7 mouse cellular contexts compared by ENCODE assay signal in the genomic region with DNA sequence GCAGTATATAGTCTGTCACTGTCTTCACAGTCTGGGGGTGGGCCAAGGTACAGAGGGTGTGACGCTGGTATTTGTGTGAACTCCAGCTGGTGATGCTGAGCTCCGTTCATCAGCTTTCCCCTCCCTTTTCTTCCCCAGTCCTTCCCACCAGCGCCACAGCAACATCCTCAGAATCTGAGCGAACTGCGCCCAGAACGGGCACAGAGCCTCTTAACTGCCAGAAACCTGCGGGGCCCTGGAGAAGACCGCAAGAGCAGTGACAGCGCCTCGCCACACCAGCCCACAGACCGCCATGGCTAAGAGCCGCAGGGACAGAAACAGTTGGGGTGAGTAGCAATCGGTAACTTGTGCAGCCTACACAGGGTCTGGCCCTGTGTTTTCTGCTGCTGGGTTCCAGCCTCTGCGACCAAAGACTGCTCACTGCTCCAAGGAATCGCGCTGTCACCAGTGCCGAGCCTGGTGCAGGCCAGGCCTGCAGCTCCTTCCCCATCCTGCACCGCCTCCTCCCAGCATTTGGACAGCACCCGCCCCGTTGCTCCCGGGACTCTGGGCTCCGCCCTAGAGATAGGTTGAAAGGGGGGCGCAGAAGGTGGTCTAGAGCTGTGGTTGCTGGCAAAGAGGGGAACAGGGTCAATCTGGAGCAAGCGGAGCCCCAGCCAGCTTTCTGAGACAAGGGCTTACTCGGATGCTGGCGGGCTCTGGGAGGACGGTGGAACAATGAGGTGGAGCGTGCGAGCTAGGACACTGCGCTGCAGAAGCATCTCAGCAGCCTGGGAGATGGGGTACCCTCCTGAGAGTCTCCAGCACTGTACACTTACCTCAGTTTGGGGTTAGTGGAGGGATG. TPM values are rescaled to one million over a fixed set of nuclear protein-coding genes. Genes with fewer than 3 reads are reported as not detected.
DNase-seq lines count a peak whose midpoint lies in the region; ATAC-seq and TF ChIP-seq lines count a peak whose summit lies in the region.

No protein-coding gene starts in this region.

- peaks cover 25% of the 10 kb centered on the region for H3K27me3 ChIP-seq in G1E (ENCODE audit: insufficient read depth, low read length)
- H3K27me3 ChIP-seq in embryonic facial prominence, embryonic 11.5 days (ENCODE audit: control insufficient read depth, insufficient read depth, low read length), result no peaks in the 10 kb centered on the region
- no peaks in the 10 kb centered on the region for H3K27me3 ChIP-seq in midbrain, embryonic 16.5 days (ENCODE audit: control insufficient read depth, insufficient read depth, low read depth, low read length)

- no peak for ATAC-seq in G1E (ENCODE audit: extremely low read depth, insufficient number of reproducible peaks, low FRiP score, poor library complexity, severe bottlenecking)
- ATAC-seq in embryonic facial prominence, embryonic 11.5 days (replicated peaks; ENCODE audit: insufficient number of reproducible peaks, low FRiP score, low TSS enrichment, low read depth), result peak; percentile 87
- peak; percentile 68 to 74 for ATAC-seq in hematopoietic stem cell, adult 5-6 weeks (replicated peaks in 1 of 2; ENCODE audit: insufficient read depth in 1 of 2, low FRiP score in 2 of 2, low TSS enrichment in 1 of 2, low read depth in 1 of 2, poor library complexity in 2 of 2, severe bottlenecking in 2 of 2)
- peak; percentile 92 for ATAC-seq in midbrain, embryonic 16.5 days

- no peaks in the 10 kb centered on the region for H3K36me3 ChIP-seq in G1E (replicated peaks)
- no peaks in the 10 kb centered on the region for H3K36me3 ChIP-seq in embryonic facial prominence, embryonic 11.5 days (replicated peaks; ENCODE audit: control insufficient read depth, insufficient read depth, low read depth, low read length)
- H3K36me3 ChIP-seq in midbrain, embryonic 16.5 days (ENCODE audit: control insufficient read depth, insufficient read depth, low read length), result no peaks in the 10 kb centered on the region

- no peak for TF ChIP-seq CTCF in G1E (IDR thresholded peaks at IDR 0.05; ENCODE audit: low read depth, low read length)

- no peak overlapping the region for H3K4me3 ChIP-seq in G1E (ENCODE audit: low read depth, low read length)
- H3K4me3 ChIP-seq in embryonic facial prominence, embryonic 11.5 days (ENCODE audit: low read depth, low read length), result peak overlapping the region; percentile 25
- H3K4me3 ChIP-seq in midbrain, embryonic 16.5 days (ENCODE audit: low read depth, low read length), result peak overlapping the region; percentile 68

- H3K9ac ChIP-seq in embryonic facial prominence, embryonic 11.5 days (replicated peaks; ENCODE audit: low read length), result peak overlapping the region; percentile 25
- peak overlapping the region; percentile 90 for H3K9ac ChIP-seq in midbrain, embryonic 16.5 days (ENCODE audit: low read depth, low read length)

- H3K27ac ChIP-seq in embryonic facial prominence, embryonic 11.5 days (replicated peaks; ENCODE audit: low read depth, low read length), result no peak overlapping the region
- peak overlapping the region; percentile 97 for H3K27ac ChIP-seq in midbrain, embryonic 16.5 days (ENCODE audit: low read length)

- 3% methylated on average over 30 of the region's 30 CpGs for WGBS in embryonic facial prominence, embryonic 11.5 days
- WGBS in midbrain, embryonic 16.5 days, result 2% methylated on average over 30 of the region's 30 CpGs

- peak; percentile 18 for DNase-seq in G1E (ENCODE audit: low spot score)
- peak; percentile 59 for DNase-seq in adrenal gland, postnatal 10 days
- peak; percentile 77 for DNase-seq in embryonic facial prominence, embryonic 11.5 days (ENCODE audit: low spot score)
- DNase-seq in left cerebral cortex, postnatal 14 days (ENCODE audit: low spot score in 2 of 2), result peak; percentile 77 to 84
- peak; percentile 32 for DNase-seq in yolk sac, embryonic 10.5 days (ENCODE audit: low spot score)

- H3K9me3 ChIP-seq in G1E (replicated peaks), result no peaks in the 10 kb centered on the region
- H3K9me3 ChIP-seq in embryonic facial prominence, embryonic 11.5 days (replicated peaks; ENCODE audit: control insufficient read depth, low read length), result no peaks in the 10 kb centered on the region
- no peaks in the 10 kb centered on the region for H3K9me3 ChIP-seq in midbrain, embryonic 16.5 days (replicated peaks; ENCODE audit: control insufficient read depth, low read length, poor library complexity, severe bottlenecking)

- peaks cover 9% of the 10 kb centered on the region for H3K4me1 ChIP-seq in G1E (ENCODE audit: insufficient read depth, low read depth, low read length)
- H3K4me1 ChIP-seq in embryonic facial prominence, embryonic 11.5 days (ENCODE audit: control insufficient read depth, insufficient read depth, low read length), result no peaks in the 10 kb centered on the region; the same call in 1 of the 2 replicates
- H3K4me1 ChIP-seq in midbrain, embryonic 16.5 days (ENCODE audit: control insufficient read depth, insufficient read depth, low read length), result peaks cover 24% of the 10 kb centered on the region

- peak overlapping the region; percentile 42 for H3K4me2 ChIP-seq in embryonic facial prominence, embryonic 11.5 days (ENCODE audit: low read depth, low read length)
- peak overlapping the region; percentile 55 for H3K4me2 ChIP-seq in midbrain, embryonic 16.5 days (ENCODE audit: low read length)

- intact Hi-C loops in left cerebral cortex, postnatal 14 days (cut with DNase I), result no loop called here

RNA-seq across cellular contexts. Expression of a gene that starts 14.9 kb away (rescaled TPM):
- 36.4 and 39.4 TPM in 2 replicates for total RNA-seq in G1E (2014; fragmentation: Nextera tagmentation)
- total RNA-seq in G1E (2017), result 33.9 and 34.8 TPM in 2 replicates
- polyA plus RNA-seq in G1E (2012), result 4.7 and 5.5 TPM in 2 replicates
- total RNA-seq in adrenal gland, postnatal 10 days (2021), result 10 to 100 TPM; 31.3 to 39.8 TPM
- 46.8 and 47.3 TPM in 2 replicates for polyA plus RNA-seq in embryonic facial prominence, embryonic 11.5 days (2014; fragmentation: Nextera tagmentation; extraction: Ambion mirVana)
- 47.3 and 49.8 TPM in 2 replicates for total RNA-seq in hematopoietic stem cell, adult 5-6 weeks (2017)
- 10 to 100 TPM; 40.4 to 43.6 TPM for total RNA-seq in left cerebral cortex, postnatal 14 days (2021)
- 24.1 and 26.2 TPM in 2 replicates for polyA plus RNA-seq in midbrain, embryonic 16.5 days (2015; fragmentation: Nextera tagmentation; extraction: Ambion mirVana)

RNA-seq across cellular contexts. Expression of a gene that starts 15.5 kb away (rescaled TPM):
- total RNA-seq in G1E (2014; fragmentation: Nextera tagmentation) (2.7 and 2.8 TPM in 2 replicates), G1E (2017) (1.3 and 1.6 TPM in 2 replicates)
- polyA plus RNA-seq in G1E (2012), result 0.51 and 0.55 TPM in 2 replicates
- total RNA-seq in adrenal gland, postnatal 10 days (2021), result 10 to 100 TPM in 1 of 2 experiments, 1 to 10 TPM in 1; 8.8 to 14.3 TPM
- 13.3 and 18.9 TPM in 2 replicates for polyA plus RNA-seq in embryonic facial prominence, embryonic 11.5 days (2014; fragmentation: Nextera tagmentation; extraction: Ambion mirVana)
- 2.1 and 4.8 TPM in 2 replicates for total RNA-seq in hematopoietic stem cell, adult 5-6 weeks (2017)
- total RNA-seq in left cerebral cortex, postnatal 14 days (2021), result 100 to 1,000 TPM; 251 to 254 TPM
- polyA plus RNA-seq in midbrain, embryonic 16.5 days (2015; fragmentation: Nextera tagmentation; extraction: Ambion mirVana), result 171 and 177 TPM in 2 replicates

Comparison
In these comparisons a context has a peak if more than half of its experiments do, and no peak if none do; other contexts are left out.
1. DNase-seq: peak in every context shown above with its lines; median percentile 80 in left cerebral cortex, postnatal 14 days; 77 in embryonic facial prominence, embryonic 11.5 days; 59 in adrenal gland, postnatal 10 days; 32 in yolk sac, embryonic 10.5 days; 18 in G1E.
2. RNA of a gene that starts 15.5 kb away (total RNA-seq): 251 to 254 TPM in left cerebral cortex, postnatal 14 days; 8.8 to 14.3 TPM in adrenal gland, postnatal 10 days, 2.1 to 4.8 TPM in hematopoietic stem cell, adult 5-6 weeks and 1.3 to 2.8 TPM in G1E; every median in the first group is over 10 times any median in the second.